Mouse (Mus musculus) colon, adult 2 months (tissue): ENCODE measurements around the gene Vmn1r54. TPM values are rescaled to one million over a fixed set of nuclear protein-coding genes. Genes with fewer than 3 reads are reported as not detected.

Experiments
- polyA plus RNA-seq: library from polyadenylated mRNA; depleted of rRNA; stranded (reverse); fragments of >200 nt; gene quantifications from 2 replicates; pipeline ENCODE4 v1.2.3, GENCODE M21; 2012; rRNA removed

Vmn1r54 gene
- polyA plus RNA-seq: not detected in 2 replicates

GRCm38 (mm10) chr6:90246000-90246399 is at the start of gene Vmn1r54:
Vmn1r54 (plus strand) TSS chr6:90246300.

GRCm38 (mm10) chr6:90202493-90202892 is 43.6 kb upstream of the Vmn1r54 start, which contains the start of gene V1ra8:
V1ra8 (plus strand) TSS chr6:90202793.

GRCm38 (mm10) chr6:90224338-90224737 is 21.8 kb upstream of the Vmn1r54 start, which contains the start of gene Vmn1r53:
Vmn1r53 (minus strand) TSS chr6:90224438.

GRCm38 (mm10) chr6:90300919-90301318 is 54.8 kb downstream of the Vmn1r54 start, which contains the start of gene BC048671:
BC048671 (plus strand) TSS chr6:90301219.

Other genes with a start within 250 kb of the Vmn1r54 start
- gene Vmn1r47, start 230.2 kb upstream of the Vmn1r54 start, polyA plus RNA-seq: not detected in 2 replicates
- gene Vmn1r48, start 209.5 kb upstream of the Vmn1r54 start, polyA plus RNA-seq: not detected in 2 replicates
- gene Vmn1r49, start 167.8 kb upstream of the Vmn1r54 start, polyA plus RNA-seq: not detected in 2 replicates
- not detected in 2 replicates for gene Vmn1r50, start 144.9 kb upstream of the Vmn1r54 start, polyA plus RNA-seq
- gene Vmn1r51, start 123.7 kb upstream of the Vmn1r54 start, polyA plus RNA-seq: not detected in 2 replicates
- gene Vmn1r52, start 71.5 kb upstream of the Vmn1r54 start, polyA plus RNA-seq: not detected in 2 replicates
- not detected in 2 replicates for gene V1ra8, start 43.5 kb upstream of the Vmn1r54 start, polyA plus RNA-seq
- 0.10 TPM in 1 of 2 replicates, not detected in the other for gene Vmn1r53, start 21.9 kb upstream of the Vmn1r54 start, polyA plus RNA-seq
- not detected in 2 replicates for gene BC048671, start 54.9 kb downstream of the Vmn1r54 start, polyA plus RNA-seq
- gene Chst13, start 78.9 kb downstream of the Vmn1r54 start, polyA plus RNA-seq: 0.57 and 1.4 TPM in 2 replicates
- gene Uroc1, start 87.0 kb downstream of the Vmn1r54 start, polyA plus RNA-seq: not detected in 2 replicates
- gene Zxdc, start 123.2 kb downstream of the Vmn1r54 start, polyA plus RNA-seq: 29.1 and 35.4 TPM in 2 replicates
- gene Cfap100, start 182.5 kb downstream of the Vmn1r54 start, polyA plus RNA-seq: 0.12 and 0.31 TPM in 2 replicates
- gene Klf15, start 216.3 kb downstream of the Vmn1r54 start, polyA plus RNA-seq: 9.0 and 9.3 TPM in 2 replicates
- gene Aldh1l1, start 240.1 kb downstream of the Vmn1r54 start, polyA plus RNA-seq: 51.0 and 52.5 TPM in 2 replicates